Mouse (Mus musculus): Measurements from ENCODE around the gene Dock2.

The Dock2 gene

GRCm38 (mm10) chr11:34427212-34427611, 356.5 kb downstream of the Dock2 start:
- no peak for DNase-seq (ENCODE audit: low read depth, low spot score)

- DNase-seq (ENCODE audit: low read depth, low spot score) = no peak
These were observed 359.1 kb downstream of the Dock2 start for GRCm38 (mm10) chr11:34424546-34424945.

- DNase-seq (ENCODE audit: low read depth, low spot score) = no peak
These were observed 362.6 kb downstream of the Dock2 start for GRCm38 (mm10) chr11:34421061-34421460.

- DNase-seq (ENCODE audit: low read depth, low spot score) = no peak
These were observed 367.1 kb downstream of the Dock2 start for GRCm38 (mm10) chr11:34416619-34416979.

- DNase-seq (ENCODE audit: low read depth, low spot score) = peak; percentile 30
These were observed 367.6 kb downstream of the Dock2 start for GRCm38 (mm10) chr11:34415884-34416618.

- no peak for DNase-seq (ENCODE audit: low read depth, low spot score)
These were observed 376.8 kb downstream of the Dock2 start for GRCm38 (mm10) chr11:34406850-34407249.

GRCm38 (mm10) chr11:34406309-34406708, 377.4 kb downstream of the Dock2 start:
- DNase-seq (ENCODE audit: low read depth, low spot score) = no peak

- DNase-seq (ENCODE audit: low read depth, low spot score) = no peak
These were observed 378.4 kb downstream of the Dock2 start for GRCm38 (mm10) chr11:34405311-34405710.

- no peak for DNase-seq (ENCODE audit: low read depth, low spot score)
These were observed 382.3 kb downstream of the Dock2 start for GRCm38 (mm10) chr11:34401343-34401742.

- no peak for DNase-seq (ENCODE audit: low read depth, low spot score)
These were observed 385.1 kb downstream of the Dock2 start for GRCm38 (mm10) chr11:34398555-34398954.

- no peak for DNase-seq (ENCODE audit: low read depth, low spot score)
These were observed 386.0 kb downstream of the Dock2 start for GRCm38 (mm10) chr11:34397661-34398060.

- DNase-seq (ENCODE audit: low read depth, low spot score) = no peak
These were observed 387.9 kb downstream of the Dock2 start for GRCm38 (mm10) chr11:34395802-34396201.

- no peak for DNase-seq (ENCODE audit: low read depth, low spot score)
These were observed 391.6 kb downstream of the Dock2 start for GRCm38 (mm10) chr11:34392105-34392504.

- no peak for DNase-seq (ENCODE audit: low read depth, low spot score)
These were observed 394.2 kb downstream of the Dock2 start for GRCm38 (mm10) chr11:34389261-34390116.

GRCm38 (mm10) chr11:34385001-34385688, 398.5 kb downstream of the Dock2 start:
- no peak for DNase-seq (ENCODE audit: low read depth, low spot score)

GRCm38 (mm10) chr11:34384178-34384577, 399.5 kb downstream of the Dock2 start:
- DNase-seq (ENCODE audit: low read depth, low spot score) = no peak

GRCm38 (mm10) chr11:34383501-34383900, 400.2 kb downstream of the Dock2 start:
- no peak for DNase-seq (ENCODE audit: low read depth, low spot score)

- no peak for DNase-seq (ENCODE audit: low read depth, low spot score)
These were observed 406.0 kb downstream of the Dock2 start for GRCm38 (mm10) chr11:34377649-34378048.

- DNase-seq (ENCODE audit: low read depth, low spot score) = no peak
These were observed 408.1 kb downstream of the Dock2 start for GRCm38 (mm10) chr11:34375557-34375956.

- no peak for DNase-seq (ENCODE audit: low read depth, low spot score)
These were observed 411.5 kb downstream of the Dock2 start for GRCm38 (mm10) chr11:34372224-34372623.

GRCm38 (mm10) chr11:34356109-34356508, 427.6 kb downstream of the Dock2 start:
- DNase-seq (ENCODE audit: low read depth, low spot score) = peak; percentile 17

GRCm38 (mm10) chr11:34355406-34355805, 428.3 kb downstream of the Dock2 start:
- DNase-seq (ENCODE audit: low read depth, low spot score) = no peak

Measured in ES-CJ7 (cell line).